Mouse (Mus musculus) intestine, embryonic 15.5 days (tissue): ENCODE measurements around the gene Prkca. TPM values are rescaled to one million over a fixed set of nuclear protein-coding genes. Genes with fewer than 3 reads are reported as not detected.
A peak's percentile ranks its signal among the peaks of the same experiment; 100 is the strongest.

Experiments
- ATAC-seq: fragments of 200-750 bp; cut with Nextera tagmentation; 2 replicates; pipeline ENCODE4 v1.8.0; 2017; ENCODE audit warnings: moderate TSS enrichment, moderate library complexity
- H3K27ac ChIP-seq: fragments of 300-500 bp; sonication (generic); 2 replicates; pipeline ENCODE4 v1.5.1; 2015; ENCODE audit warnings: mild to moderate bottlenecking, inconsistent platforms
- H3K27me3 ChIP-seq: fragments of 300-500 bp; sonication (generic); replicated peaks from 2 replicates; pipeline ENCODE4 v1.6.1; 2015; ENCODE audit warnings: inconsistent platforms
- H3K36me3 ChIP-seq: fragments of 300-500 bp; sonication (generic); 2 replicates; pipeline ENCODE4 v1.6.1; 2015; ENCODE audit warnings: inconsistent platforms
- H3K4me1 ChIP-seq: fragments of 300-500 bp; sonication (generic); replicated peaks from 2 replicates; pipeline ENCODE4 v1.6.1; 2015; ENCODE audit warnings: inconsistent platforms
- H3K4me2 ChIP-seq: fragments of 300-500 bp; sonication (generic); replicated peaks from 2 replicates; pipeline ENCODE4 v1.6.1; 2015; ENCODE audit warnings: mild to moderate bottlenecking, inconsistent platforms
- H3K4me3 ChIP-seq: fragments of 300-500 bp; sonication (generic); replicated peaks from 2 replicates; pipeline ENCODE4 v1.5.1; 2015; ENCODE audit warnings: inconsistent platforms
- H3K9ac ChIP-seq: fragments of 300-500 bp; sonication (generic); 2 replicates; pipeline ENCODE4 v1.6.1; 2015; ENCODE audit warnings: inconsistent platforms
- H3K9me3 ChIP-seq: fragments of 300-500 bp; sonication (generic); 2 replicates; pipeline ENCODE4 v1.6.1; 2016; ENCODE audit warnings: inconsistent platforms
- WGBS: fragments of 180-500 bp; shearing (Covaris S2); methylation state at CpG from one replicate; pipeline ENCODE4 v1.1.7; 2015; 5-methylcytosine and 5-hydroxymethylcytosine counted together
- polyA plus RNA-seq: library from polyadenylated mRNA; unstranded; fragments of >200 nt; fragmentation: Nextera tagmentation; extraction: Ambion mirVana; gene quantifications from 2 replicates; pipeline ENCODE4 v1.2.1, GENCODE M21; 2015

Prkca gene
- 19.1 and 22.0 TPM in 2 replicates for polyA plus RNA-seq

DNA sequence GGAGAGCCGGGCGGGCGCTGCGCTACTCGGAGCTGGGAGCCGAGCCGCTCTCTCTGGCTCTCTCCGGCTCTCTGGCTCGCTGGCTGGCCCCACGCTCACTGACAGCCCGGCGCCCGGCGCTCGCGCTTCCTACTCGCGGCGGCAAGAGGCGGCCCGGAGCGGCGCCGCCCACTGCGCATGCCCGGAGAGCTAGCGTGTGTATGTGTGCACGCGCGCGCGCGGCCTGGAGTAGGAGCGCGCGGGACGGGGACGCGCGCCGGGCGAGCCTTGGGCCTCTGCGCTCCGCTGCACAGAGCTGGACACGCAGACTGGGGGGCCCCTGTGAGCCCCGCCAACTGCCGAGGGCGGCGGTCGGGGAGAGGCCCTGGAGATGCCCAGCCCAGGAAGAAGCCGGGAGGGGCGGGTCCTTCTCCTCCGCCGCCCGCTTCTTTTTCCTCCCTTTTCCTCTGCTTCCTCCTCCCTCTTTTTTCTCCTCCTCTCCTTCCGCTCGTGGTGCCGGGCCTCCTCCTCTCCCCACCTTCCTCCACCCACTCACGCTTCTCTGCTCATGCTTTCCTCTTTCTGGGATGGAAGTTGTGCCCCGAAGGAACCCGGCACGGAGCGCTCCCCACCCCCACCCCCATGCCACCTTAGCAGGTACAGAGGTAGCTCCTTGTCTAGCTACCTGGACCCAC is at the start of gene Prkca:
Gene Prkca (minus strand): TSS at position 140 of the 674 bp plus-strand sequence.
- Histone ChIP-seq H3K27ac (peak within 1 kb of the TSS; percentile 88), H3K4me2 (peak within 1 kb of the TSS; percentile 96), H3K9me3 (no peaks in the 10 kb centered on the region), H3K27me3 (no peaks in the 10 kb centered on the region), H3K4me1 (peaks cover 8% of the 10 kb centered on the region; the same call in 1 of the 2 replicates), H3K36me3 (no peaks in the 10 kb centered on the region), H3K4me3 (peak within 1 kb of the TSS; percentile 88), H3K9ac (peak within 1 kb of the TSS; percentile 86)
- peak; percentile 97 for ATAC-seq
- WGBS, result under 1% methylated on average over 60 of the region's 63 CpGs

DNA sequence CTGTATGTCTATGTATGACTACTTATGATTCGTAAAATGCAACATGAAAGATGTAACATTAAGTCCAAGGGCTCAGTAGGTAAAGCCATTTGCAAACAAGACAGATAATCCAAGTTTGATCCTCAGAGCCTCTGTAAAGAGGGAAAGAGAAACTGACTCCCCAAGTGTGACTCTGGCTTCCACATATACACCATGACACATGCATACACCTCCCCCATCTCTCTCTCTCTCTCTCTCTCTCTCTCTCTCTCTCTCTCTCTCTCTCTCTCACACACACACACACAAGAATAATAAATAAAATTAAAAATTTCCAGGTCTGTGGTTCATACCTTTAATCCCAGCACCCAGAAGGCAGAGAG is 41.9 kb upstream of the Prkca start:
- Histone ChIP-seq H3K4me1 (no peaks in the 10 kb centered on the region), H3K9me3 (no peaks in the 10 kb centered on the region), H3K9ac (no peak overlapping the region), H3K36me3 (no peaks in the 10 kb centered on the region), H3K4me2 (no peak overlapping the region), H3K27me3 (no peaks in the 10 kb centered on the region), H3K27ac (no peak overlapping the region), H3K4me3 (no peak overlapping the region)
- 0 out of 2 replicates have a peak, but pooled peaks have one; percentile 20 for ATAC-seq
- WGBS, result 77% methylated on average over 1 of the region's 1 CpGs

DNA sequence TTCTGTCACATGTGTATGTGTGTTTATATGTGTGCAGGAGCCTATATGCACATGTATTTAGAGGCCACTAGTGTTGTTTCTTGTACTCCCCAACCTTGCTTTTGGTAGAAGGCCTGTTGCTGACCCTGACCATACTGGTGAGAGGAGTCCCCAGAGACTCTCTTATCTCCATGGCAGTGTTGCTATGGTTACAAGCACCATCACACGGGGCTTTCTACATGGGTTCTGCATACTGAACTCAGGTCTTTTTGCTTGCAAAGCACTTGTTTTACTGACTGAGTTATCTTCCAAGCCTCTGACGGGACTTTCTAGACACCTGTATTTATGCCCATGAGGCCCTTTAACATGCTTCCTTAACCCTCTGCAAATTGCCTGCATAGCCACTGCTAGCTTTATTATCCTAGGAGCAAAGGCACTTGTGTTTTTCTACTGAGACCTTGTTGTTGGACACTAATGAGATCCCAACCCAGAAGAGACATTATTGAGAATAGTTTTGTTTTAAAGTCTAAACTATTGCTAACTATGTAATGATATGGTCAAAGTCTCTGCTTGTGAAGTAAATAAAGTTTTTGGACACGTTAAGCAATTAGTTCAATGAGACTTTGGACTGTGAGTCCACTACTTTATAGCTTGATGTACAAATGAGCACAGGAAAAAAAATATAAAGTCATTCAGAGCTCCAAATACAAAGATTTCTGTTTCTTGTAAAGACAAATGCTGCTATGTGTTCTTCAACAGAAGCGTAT is 41.4 kb upstream of the Prkca start:
- Histone ChIP-seq H3K4me2 (no peak overlapping the region), H3K27me3 (no peaks in the 10 kb centered on the region), H3K9me3 (no peaks in the 10 kb centered on the region), H3K27ac (no peak overlapping the region), H3K9ac (no peak overlapping the region), H3K36me3 (no peaks in the 10 kb centered on the region), H3K4me3 (no peak overlapping the region), H3K4me1 (no peaks in the 10 kb centered on the region)
- ATAC-seq, result peak; percentile 36; the same call in 1 of the 2 replicates
- WGBS, result 47% methylated on average over 4 of the region's 4 CpGs

DNA sequence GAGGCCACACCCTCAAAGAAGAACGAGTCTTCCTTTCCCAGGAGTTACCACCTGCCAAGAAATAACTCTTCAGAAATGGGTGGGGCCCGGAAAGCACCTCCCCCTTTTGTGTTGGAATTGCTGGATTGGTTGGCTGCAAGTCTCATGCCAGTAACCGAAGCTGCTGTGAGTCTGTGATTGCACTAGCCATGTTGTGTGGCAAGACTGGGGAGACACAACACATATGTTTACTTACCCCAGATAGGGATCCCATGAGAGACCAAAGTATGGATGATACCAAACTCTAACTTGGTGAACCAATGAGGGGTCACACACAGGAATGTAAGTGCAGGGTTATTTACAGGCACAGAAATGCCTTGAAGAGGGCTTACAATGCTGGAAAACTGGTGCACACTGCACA is 38.9 kb upstream of the Prkca start:
- 77% methylated on average over 3 of the region's 3 CpGs for WGBS
- no peaks in the 10 kb centered on the region for H3K4me1 ChIP-seq
- no peak for ATAC-seq

DNA sequence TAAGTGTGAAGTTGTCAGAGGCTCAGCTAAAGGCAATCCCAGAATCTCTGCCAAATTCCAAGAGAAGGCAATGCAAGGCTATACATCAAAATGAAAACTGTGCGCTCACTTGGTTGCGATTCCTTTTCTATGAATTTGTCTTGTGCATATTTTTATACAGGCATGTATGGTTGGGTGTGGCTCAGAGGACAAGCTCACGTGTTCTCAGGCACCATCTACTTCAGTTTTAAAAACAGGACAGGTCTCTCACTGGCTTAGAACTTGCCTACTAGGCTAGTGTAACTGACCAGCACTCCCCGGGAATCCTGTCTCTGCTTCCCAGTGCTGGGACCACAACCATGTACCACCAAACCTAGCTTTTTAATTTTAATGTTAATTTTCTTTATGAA is 34.6 kb upstream of the Prkca start:
- Histone ChIP-seq H3K4me3 (no peak overlapping the region), H3K4me1 (no peaks in the 10 kb centered on the region), H3K36me3 (no peaks in the 10 kb centered on the region), H3K9ac (no peak overlapping the region), H3K4me2 (no peak overlapping the region), H3K27me3 (no peaks in the 10 kb centered on the region), H3K27ac (no peak overlapping the region), H3K9me3 (no peaks in the 10 kb centered on the region)
- WGBS, result 69% methylated on average over 4 of the region's 4 CpGs
- ATAC-seq, result peak; percentile 53

More for the DNA sequence above, 38.9 kb upstream of the Prkca start:
- Histone ChIP-seq H3K4me3 (no peak overlapping the region), H3K4me2 (no peak overlapping the region), H3K27ac (no peak overlapping the region), H3K27me3 (no peaks in the 10 kb centered on the region), H3K9ac (no peak overlapping the region), H3K36me3 (no peaks in the 10 kb centered on the region), H3K9me3 (no peaks in the 10 kb centered on the region)

DNA sequence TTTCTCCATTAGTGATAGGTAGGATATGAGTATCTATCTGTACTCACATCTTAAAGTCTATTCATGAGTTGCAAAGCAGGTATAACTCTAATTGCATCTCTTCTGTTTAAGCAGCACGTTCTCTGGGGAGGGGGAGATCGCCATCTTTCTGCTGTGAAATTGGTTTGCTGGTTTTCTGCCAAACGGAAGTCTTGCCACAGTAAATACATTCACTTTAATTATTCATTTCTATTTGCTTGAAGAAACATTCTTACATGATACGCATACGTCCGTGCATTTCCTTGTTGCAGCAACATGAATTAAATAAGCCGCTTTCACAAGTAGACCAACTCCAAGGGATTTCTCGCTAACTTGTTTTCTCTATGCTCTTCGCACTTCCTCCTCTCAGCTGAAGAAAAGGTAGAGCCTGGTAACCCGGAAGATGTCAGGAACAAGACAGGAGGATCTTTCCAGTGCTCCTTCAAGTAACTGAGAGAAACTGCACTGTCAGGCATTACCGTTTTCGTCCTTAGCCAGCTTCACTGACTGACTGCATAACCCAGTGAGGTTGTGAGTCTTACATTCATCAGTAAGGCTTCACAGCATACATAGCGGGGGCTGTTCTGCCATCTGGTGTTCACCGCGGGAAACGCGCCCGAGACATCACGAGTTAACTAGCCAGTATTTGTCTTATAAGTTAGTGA is 34.1 kb upstream of the Prkca start:
- no peaks in the 10 kb centered on the region for H3K27me3 ChIP-seq
- peak; percentile 93 for ATAC-seq
- H3K36me3 ChIP-seq, result no peaks in the 10 kb centered on the region
- no peak overlapping the region for H3K27ac ChIP-seq
- no peak overlapping the region for H3K4me3 ChIP-seq
- no peak overlapping the region for H3K9ac ChIP-seq
- no peaks in the 10 kb centered on the region for H3K9me3 ChIP-seq
- no peaks in the 10 kb centered on the region for H3K4me1 ChIP-seq
- H3K4me2 ChIP-seq, result no peak overlapping the region
- WGBS, result 36% methylated on average over 19 of the region's 19 CpGs

DNA sequence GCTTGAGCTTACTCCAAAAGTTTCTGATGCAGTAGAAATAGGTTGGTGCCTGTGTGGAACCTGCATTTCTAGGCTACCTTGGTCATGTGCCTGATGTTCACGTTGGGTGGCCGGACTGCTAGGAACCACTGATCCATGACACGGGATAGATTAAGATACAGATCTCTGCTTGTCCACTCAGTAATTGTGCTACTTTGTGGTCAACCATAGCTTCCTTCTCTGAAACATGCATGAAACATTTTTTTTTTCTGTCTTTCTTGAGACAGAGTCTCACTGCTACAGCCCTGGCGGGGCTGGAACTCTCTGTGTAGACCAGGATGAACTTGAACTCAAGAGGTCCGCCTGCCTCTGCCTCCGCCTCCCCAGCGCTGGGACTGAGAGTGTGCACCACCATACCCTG is 33.1 kb upstream of the Prkca start:
- ATAC-seq, result no peak
- Histone ChIP-seq H3K9ac (no peak overlapping the region), H3K27ac (no peak overlapping the region), H3K4me2 (no peak overlapping the region), H3K9me3 (no peaks in the 10 kb centered on the region), H3K4me3 (no peak overlapping the region), H3K36me3 (no peaks in the 10 kb centered on the region), H3K27me3 (no peaks in the 10 kb centered on the region), H3K4me1 (no peaks in the 10 kb centered on the region)
- WGBS, result 94% methylated on average over 7 of the region's 7 CpGs

DNA sequence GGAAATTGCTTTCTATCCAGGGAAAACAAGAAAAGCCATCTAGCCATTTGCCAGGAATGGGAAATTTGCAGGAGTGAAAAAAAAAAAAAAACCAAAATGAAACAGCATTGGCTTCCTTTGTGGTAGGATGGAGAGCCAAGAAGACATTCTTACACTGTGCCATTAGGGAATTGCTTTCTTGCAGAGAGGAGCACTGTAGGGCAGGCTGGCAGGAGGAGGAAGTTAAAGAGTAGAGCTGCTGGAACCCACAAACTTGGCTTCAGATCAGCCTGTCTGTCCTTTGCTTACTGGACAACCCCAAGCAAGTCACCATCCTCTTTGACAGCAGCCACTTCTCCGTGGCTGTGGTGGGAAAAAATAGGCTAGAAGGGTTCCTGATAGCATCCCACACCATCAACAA is 23.3 kb upstream of the Prkca start:
- Histone ChIP-seq H3K27me3 (no peaks in the 10 kb centered on the region), H3K4me3 (no peak overlapping the region), H3K9me3 (no peaks in the 10 kb centered on the region), H3K36me3 (no peaks in the 10 kb centered on the region), H3K27ac (no peak overlapping the region), H3K9ac (no peak overlapping the region), H3K4me1 (peaks cover 15% of the 10 kb centered on the region), H3K4me2 (no peak overlapping the region)
- WGBS, result 59% methylated on average over 1 of the region's 1 CpGs
- ATAC-seq, result no peak

DNA sequence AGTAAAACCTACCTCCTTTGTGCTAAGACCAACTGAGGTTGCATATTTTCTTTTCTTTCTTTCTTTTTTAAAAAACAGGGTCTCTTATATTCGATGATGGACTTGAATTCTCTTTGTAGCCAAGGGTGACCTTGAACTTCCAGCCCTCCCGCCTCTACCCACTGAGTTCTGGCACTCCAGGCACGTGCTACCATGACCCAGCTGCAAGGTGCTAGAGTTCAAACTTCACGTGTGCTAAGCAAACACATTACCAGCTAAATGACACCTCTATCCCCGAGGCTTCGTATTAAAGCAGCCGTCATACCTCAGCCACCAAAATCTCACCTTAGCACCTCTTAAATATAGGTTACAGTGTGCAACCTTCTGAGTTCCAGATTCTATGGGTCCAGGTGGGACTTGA is 21.9 kb upstream of the Prkca start:
- Histone ChIP-seq H3K9me3 (no peaks in the 10 kb centered on the region), H3K4me1 (peaks cover 15% of the 10 kb centered on the region), H3K36me3 (no peaks in the 10 kb centered on the region), H3K27ac (no peak overlapping the region), H3K4me3 (no peak overlapping the region), H3K9ac (no peak overlapping the region), H3K27me3 (no peaks in the 10 kb centered on the region), H3K4me2 (no peak overlapping the region)
- WGBS, result 49% methylated on average over 7 of the region's 7 CpGs
- peak; percentile 77 for ATAC-seq

DNA sequence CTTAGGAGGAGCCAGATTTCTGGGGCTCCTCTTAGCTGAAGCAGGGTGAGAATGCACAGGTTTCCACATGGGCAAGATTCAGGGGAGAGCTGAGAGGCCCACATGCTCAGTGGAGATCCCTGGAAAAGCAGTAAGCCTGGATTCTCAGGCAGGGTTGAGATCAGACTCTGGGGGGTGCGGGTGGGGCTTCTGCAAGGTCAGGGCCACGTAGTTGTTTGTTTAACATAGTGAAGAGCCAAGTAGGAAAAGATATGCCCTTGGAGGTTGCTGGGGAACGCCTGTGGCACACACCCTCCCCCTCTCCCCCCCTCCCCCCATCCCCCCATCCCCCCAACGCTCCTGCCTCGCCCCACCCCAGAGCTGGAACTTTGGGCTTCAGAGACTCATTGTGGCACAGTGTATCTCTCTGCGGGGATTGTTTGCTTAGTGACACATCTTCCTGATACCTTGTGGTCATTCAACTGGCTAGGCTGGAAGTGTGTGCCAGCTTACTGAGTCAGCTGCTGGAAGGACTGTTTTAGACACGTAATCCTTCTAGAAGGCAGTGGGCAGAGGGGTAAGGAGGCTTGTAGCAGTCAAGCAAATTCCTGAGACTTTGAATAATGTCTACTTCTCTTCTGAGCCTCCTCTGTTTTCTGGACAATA is 21.3 kb upstream of the Prkca start:
- ATAC-seq, result peak; percentile 93
- no peak overlapping the region for H3K4me2 ChIP-seq
- no peaks in the 10 kb centered on the region for H3K27me3 ChIP-seq
- no peaks in the 10 kb centered on the region for H3K36me3 ChIP-seq
- no peaks in the 10 kb centered on the region for H3K9me3 ChIP-seq
- no peak overlapping the region for H3K9ac ChIP-seq
- WGBS, result 36% methylated on average over 7 of the region's 7 CpGs
- H3K4me1 ChIP-seq, result peaks cover 15% of the 10 kb centered on the region
- H3K27ac ChIP-seq, result peak overlapping the region; percentile 32; the same call in 1 of the 2 replicates
- H3K4me3 ChIP-seq, result no peak overlapping the region

DNA sequence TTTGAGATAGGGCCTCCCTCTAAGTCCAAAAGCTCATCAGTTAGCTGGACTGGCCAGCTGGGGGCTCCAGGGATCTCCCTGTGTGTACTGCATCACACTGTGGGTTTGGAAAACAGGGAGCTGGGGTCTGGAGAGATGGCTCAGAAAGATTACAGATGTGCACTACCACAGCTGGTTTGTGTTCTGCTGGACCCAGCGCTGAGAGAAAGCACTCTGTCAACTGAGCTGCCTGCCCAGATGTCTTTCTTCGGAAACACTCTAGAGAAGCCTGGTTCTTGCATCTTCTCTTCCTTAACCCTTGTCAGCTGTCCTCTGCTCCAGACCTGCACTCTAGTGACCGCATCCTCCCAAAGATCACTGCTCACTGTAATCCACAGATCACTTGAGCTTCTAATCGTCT is 20.3 kb upstream of the Prkca start:
- Histone ChIP-seq H3K4me2 (no peak overlapping the region), H3K9ac (no peak overlapping the region), H3K27me3 (no peaks in the 10 kb centered on the region), H3K36me3 (no peaks in the 10 kb centered on the region), H3K27ac (no peak overlapping the region), H3K4me3 (no peak overlapping the region), H3K4me1 (peaks cover 15% of the 10 kb centered on the region), H3K9me3 (no peaks in the 10 kb centered on the region)
- no peak for ATAC-seq
- 51% methylated on average over 4 of the region's 4 CpGs for WGBS

DNA sequence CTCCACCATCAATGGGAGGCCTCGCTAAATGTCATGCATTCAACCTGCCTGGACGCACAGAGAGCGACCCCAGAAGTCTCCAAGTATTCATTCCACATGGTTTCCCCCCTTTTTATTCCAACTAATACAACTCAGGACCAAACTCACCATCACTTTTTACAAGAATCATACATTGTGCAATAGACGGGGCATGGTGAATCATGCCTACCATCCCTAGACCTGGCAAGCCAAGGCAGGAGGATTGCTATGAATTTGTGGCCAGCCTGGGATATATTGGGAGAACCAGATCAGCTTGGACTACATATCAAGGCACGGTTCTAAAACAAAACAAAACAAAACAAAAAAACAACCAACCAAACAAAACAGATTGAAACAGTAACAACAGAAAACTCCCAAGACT is 19.2 kb upstream of the Prkca start:
- H3K4me3 ChIP-seq, result no peak overlapping the region
- no peak overlapping the region for H3K4me2 ChIP-seq
- H3K36me3 ChIP-seq, result no peaks in the 10 kb centered on the region
- H3K4me1 ChIP-seq, result peaks cover 15% of the 10 kb centered on the region
- H3K27ac ChIP-seq, result no peak overlapping the region
- H3K9me3 ChIP-seq, result no peaks in the 10 kb centered on the region
- WGBS, result 89% methylated on average over 5 of the region's 5 CpGs
- H3K9ac ChIP-seq, result no peak overlapping the region
- no peak for ATAC-seq
- no peaks in the 10 kb centered on the region for H3K27me3 ChIP-seq
